In the genomic region with DNA sequence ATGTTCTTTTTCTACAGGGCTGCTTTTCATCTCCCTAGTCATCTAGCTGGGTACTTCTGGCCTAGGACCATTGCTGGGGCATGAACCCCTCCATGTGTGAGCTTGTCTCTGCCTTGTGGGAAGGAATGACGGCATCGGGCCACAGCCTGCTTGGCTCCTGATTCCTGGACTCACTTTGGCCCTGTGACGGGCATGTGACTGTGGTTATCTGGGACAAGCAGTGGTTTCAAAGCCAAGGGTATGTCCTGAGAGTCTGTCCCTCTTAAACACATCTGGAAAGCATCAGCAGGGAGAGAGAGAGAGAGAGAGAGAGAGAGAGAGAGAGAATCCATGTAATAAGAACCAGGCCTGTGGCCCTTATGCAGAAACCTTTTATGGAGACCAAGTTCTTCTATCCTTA, we compare ENCODE assay signal across 13 mouse cellular contexts.
DNase-seq lines count a peak whose midpoint lies in the region; TF ChIP-seq lines count a peak whose summit lies in the region.
"Had no signal": no experiment of that assay in that cellular context is flagged by ENCODE, and none has a peak within 500 bp of the region (broad histone marks: within the 10 kb centered on the region; RNA-seq: fewer than 3 reads in every experiment).

No protein-coding gene starts in this region.

- no peak overlapping the region for H3K4me3 ChIP-seq in layer of hippocampus, adult 2 months
- H3K4me3 ChIP-seq: liver, embryonic 12.5 days had no signal

- no peak for TF ChIP-seq CTCF in layer of hippocampus, adult 2 months (conservative IDR thresholded peaks at IDR 0.05)

- no peak overlapping the region for H3K27ac ChIP-seq in layer of hippocampus, adult 2 months
- H3K27ac ChIP-seq: liver, embryonic 12.5 days had no signal

- intact Hi-C loops in gastrocnemius, postnatal 36 days (cut with DNase I) = no loop called here
- intact Hi-C loops in heart, postnatal 36 days (cut with DNase I) = no loop called here

- peak; percentile 27 for DNase-seq in 3T3-L1 (ENCODE audit: low read depth, low spot score)
- peak; percentile 73 for DNase-seq in embryo, embryonic 10.5 days (ENCODE audit: low spot score)
- DNase-seq in gastrocnemius, postnatal 36 days = peak; percentile 58 to 65
- peak; percentile 66 to 78 for DNase-seq in heart, postnatal 36 days
- DNase-seq in right cerebral cortex, postnatal 10 days (ENCODE audit: low spot score in 2 of 2) = no peak
- DNase-seq in spleen, adult 18-20 months = no peak
- no peak for DNase-seq in layer of hippocampus, adult 2 months (ENCODE audit: low spot score in 2 of 2)
- DNase-seq: adrenal gland, postnatal 36 days; cerebellum, adult 11-12 months; kidney, adult 18-20 months; layer of hippocampus, adult 9-11 months; lung, postnatal 4 days had no signal

Comparison
In these comparisons a context has a peak if more than half of its experiments do, and no peak if none do; other contexts are left out.
1. DNase-seq: peak in 3T3-L1 (single experiment), embryo, embryonic 10.5 days (single experiment), gastrocnemius, postnatal 36 days (2 of 2) and heart, postnatal 36 days (2 of 2); none in right cerebral cortex, postnatal 10 days (0 of 2), spleen, adult 18-20 months (0 of 2) and layer of hippocampus, adult 2 months (0 of 2).